Mouse (Mus musculus) spleen, adult 10 weeks (tissue): ENCODE results near the gene Tmem41a. TPM values are rescaled to one million over a fixed set of nuclear protein-coding genes. Genes with fewer than 3 reads are reported as not detected.

ENCODE experiments used
- polyA plus RNA-seq: library from polyadenylated mRNA; stranded (reverse); fragments of 350-450 nt; fragmentation: Illumina TruSeq; extraction: RNeasy Lipid Tissue Mini Kit (QIAGEN cat#74804); gene quantifications from one replicate; pipeline ENCODE4 v1.2.3, GENCODE M21; 2015; ENCODE audit warnings: low replicate concordance; ENCODE audit not compliant: insufficient read depth

The Tmem41a gene
- 5.1 TPM for polyA plus RNA-seq

DNA sequence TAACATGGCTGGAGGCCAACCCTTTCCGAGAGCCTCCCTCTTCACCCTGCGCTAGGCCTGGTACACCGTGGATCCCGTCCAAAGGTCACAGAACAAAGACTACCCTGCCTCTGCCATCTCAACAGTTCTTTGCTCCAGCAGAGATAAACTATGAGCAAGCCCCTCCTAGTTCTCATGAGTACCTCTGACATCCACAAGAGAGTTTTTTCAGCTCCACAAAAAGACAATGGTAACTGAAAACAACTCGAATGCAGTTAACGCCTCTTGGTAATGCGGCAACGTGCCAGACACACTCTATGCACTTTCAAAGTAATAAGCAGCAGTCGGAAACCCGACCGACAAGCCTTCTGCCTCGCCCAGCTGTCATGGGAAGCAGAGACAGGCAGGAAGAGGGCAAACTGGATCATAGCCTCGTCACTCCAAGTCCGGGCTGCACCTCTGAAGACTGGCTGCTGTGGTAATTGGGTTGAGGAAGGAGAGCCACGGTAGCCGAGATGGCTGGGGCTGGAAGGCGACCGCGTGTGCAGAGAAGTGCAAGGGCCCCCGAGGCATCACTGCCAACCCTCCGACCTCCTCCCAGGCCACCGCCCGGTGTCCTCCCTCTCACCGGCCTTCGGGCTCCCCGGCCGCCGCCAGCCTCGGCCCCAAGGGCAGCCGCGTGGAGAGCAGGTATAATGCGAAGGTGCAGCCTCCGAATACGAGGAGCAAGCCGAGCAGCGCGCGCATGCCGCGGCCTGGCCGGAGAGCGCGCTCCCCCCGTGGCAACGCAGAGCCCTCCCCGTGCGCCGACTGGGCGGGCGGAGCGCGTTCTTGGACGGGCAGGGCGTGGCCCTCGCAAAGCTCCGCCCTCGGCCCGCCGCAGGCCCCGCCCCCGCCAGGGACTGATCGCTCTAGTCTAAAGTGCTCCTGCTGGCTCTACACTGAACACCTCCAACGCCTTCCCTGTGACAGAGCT is at the start of gene Tmem41a:
TSS of gene Tmem41a (minus strand) at position 792 of the 955 bp plus-strand sequence.

DNA sequence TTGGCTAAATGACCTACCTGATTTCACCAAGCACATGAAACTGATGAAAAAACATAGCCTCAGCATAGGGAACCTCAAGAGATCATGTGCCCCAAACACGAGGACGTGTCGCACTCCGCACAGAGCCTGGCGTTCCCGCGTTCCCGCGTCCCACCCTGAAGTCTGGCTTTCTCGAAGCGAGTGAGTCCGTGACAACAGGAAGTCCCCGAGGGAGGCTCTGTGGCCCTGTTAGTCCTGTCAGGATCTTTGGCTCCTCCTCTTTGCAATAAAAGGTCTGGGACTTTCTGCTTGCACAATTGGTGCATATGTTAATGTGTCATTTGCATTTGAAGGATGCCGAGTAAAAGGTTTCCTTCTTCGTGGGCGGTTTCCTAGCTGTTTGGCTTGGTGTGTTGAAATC is 48.0 kb upstream of the Tmem41a start, which contains the start of gene Liph:
TSS of gene Liph (minus strand) at position 360 of the 400 bp plus-strand sequence.

Other genes with a start within 250 kb of the Tmem41a start
- gene Ehhadh, start 159.7 kb downstream of the Tmem41a start, polyA plus RNA-seq, result 6.4 TPM
- gene Map3k13, start 153.2 kb downstream of the Tmem41a start, polyA plus RNA-seq, result 0.35 TPM
- 0.21 TPM for gene Liph, start 48.1 kb upstream of the Tmem41a start, polyA plus RNA-seq
- gene Senp2, start 61.9 kb upstream of the Tmem41a start, polyA plus RNA-seq, result 94.0 TPM
- gene Igf2bp2, start 215.7 kb upstream of the Tmem41a start, polyA plus RNA-seq, result 1.3 TPM